19 mouse cellular contexts compared by ENCODE assay signal in the genomic region with DNA sequence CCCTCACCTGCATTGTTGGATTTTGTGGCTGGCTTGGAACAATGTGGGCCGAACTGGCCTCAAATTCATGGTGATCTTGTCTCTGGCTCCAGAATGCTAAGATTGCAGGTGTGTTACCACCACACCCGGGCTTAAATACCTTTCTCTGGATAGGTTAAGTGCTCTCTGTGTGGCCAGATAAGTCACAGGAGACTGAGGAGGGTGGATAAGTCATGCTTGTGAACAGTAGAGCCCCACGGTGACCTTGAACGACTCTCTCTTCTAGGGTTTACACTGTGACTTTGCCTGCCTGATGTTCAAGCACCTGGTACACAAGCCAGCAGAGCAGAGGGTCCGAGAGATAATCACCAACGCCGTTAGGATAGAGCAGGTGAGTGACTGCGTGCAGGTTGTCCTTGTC. TPM values are rescaled to one million over a fixed set of nuclear protein-coding genes. Genes with fewer than 3 reads are reported as not detected.
DNase-seq lines count a peak whose midpoint lies in the region; ATAC-seq and TF ChIP-seq lines count a peak whose summit lies in the region.
"Had no signal": no experiment of that assay in that cellular context is flagged by ENCODE, and none has a peak within 500 bp of the region (broad histone marks: within the 10 kb centered on the region; RNA-seq: fewer than 3 reads in every experiment).

No protein-coding gene starts in this region.

- peak; percentile 7 for DNase-seq in adrenal gland, postnatal 14 days
- no peak for DNase-seq in adrenal gland, postnatal 25 days
- no peak for DNase-seq in intestine, embryonic 14.5 days (ENCODE audit: low spot score)
- DNase-seq in kidney, adult 8-10 months, result no peak
- DNase-seq in hindbrain, embryonic 14.5 days (ENCODE audit: low spot score), result no peak
- DNase-seq: adrenal gland, adult 2 months; cerebellum, adult 2 months; gastrocnemius, postnatal 25 days; layer of hippocampus, postnatal 36 days; lung, postnatal 10 days; right cerebral cortex, adult 18-20 months had no signal

- WGBS in intestine, embryonic 14.5 days, result 77% methylated on average over 8 of the region's 8 CpGs
- 82% methylated on average over 8 of the region's 8 CpGs for WGBS in intestine, embryonic 16.5 days
- WGBS in limb, embryonic 13.5 days, result 85% methylated on average over 8 of the region's 8 CpGs
- WGBS in hindbrain, embryonic 14.5 days, result 89% methylated on average over 8 of the region's 8 CpGs

- H3K27me3 ChIP-seq in intestine, embryonic 14.5 days (replicated peaks; ENCODE audit: control insufficient read depth, insufficient read depth, low read length), result no peaks in the 10 kb centered on the region
- no peaks in the 10 kb centered on the region for H3K27me3 ChIP-seq in intestine, embryonic 16.5 days (replicated peaks; ENCODE audit: control insufficient read depth, insufficient read depth, low read length)
- no peaks in the 10 kb centered on the region for H3K27me3 ChIP-seq in ES-Bruce4 (ENCODE audit: control insufficient read depth, insufficient read depth, low read length, poor library complexity, severe bottlenecking)
- no peaks in the 10 kb centered on the region for H3K27me3 ChIP-seq in limb, embryonic 13.5 days
- no peaks in the 10 kb centered on the region for H3K27me3 ChIP-seq in hindbrain, embryonic 14.5 days (ENCODE audit: control insufficient read depth, insufficient read depth, low read length)
- H3K27me3 ChIP-seq: CH12.LX; embryonic facial prominence, embryonic 15.5 days; heart, embryonic 12.5 days; midbrain, embryonic 12.5 days had no signal

- peaks cover 45% of the 10 kb centered on the region for H3K36me3 ChIP-seq in intestine, embryonic 14.5 days (ENCODE audit: control insufficient read depth, insufficient read depth, low read length)
- no peaks in the 10 kb centered on the region; the same call in 1 of the 2 replicates for H3K36me3 ChIP-seq in intestine, embryonic 16.5 days (ENCODE audit: control insufficient read depth, insufficient read depth, low read length)
- peaks cover 51% of the 10 kb centered on the region for H3K36me3 ChIP-seq in ES-Bruce4 (ENCODE audit: control insufficient read depth, insufficient read depth, low read length, poor library complexity, severe bottlenecking)
- peaks cover 38% of the 10 kb centered on the region for H3K36me3 ChIP-seq in limb, embryonic 13.5 days
- peaks cover 6% of the 10 kb centered on the region; the same call in 1 of the 2 replicates for H3K36me3 ChIP-seq in hindbrain, embryonic 14.5 days (replicated peaks; ENCODE audit: control insufficient read depth, insufficient read depth)

- H3K4me3 ChIP-seq in intestine, embryonic 14.5 days (ENCODE audit: low read depth, low read length), result no peak overlapping the region
- H3K4me3 ChIP-seq in intestine, embryonic 16.5 days (ENCODE audit: low read length), result no peak overlapping the region
- no peak overlapping the region for H3K4me3 ChIP-seq in ES-Bruce4 (ENCODE audit: low read depth, low read length)
- H3K4me3 ChIP-seq in limb, embryonic 13.5 days, result no peak overlapping the region
- no peak overlapping the region for H3K4me3 ChIP-seq in hindbrain, embryonic 14.5 days (replicated peaks; ENCODE audit: low read length)
- H3K4me3 ChIP-seq: embryonic facial prominence, embryonic 15.5 days; heart, embryonic 12.5 days had no signal

- H3K27ac ChIP-seq in intestine, embryonic 14.5 days (ENCODE audit: low read depth), result no peak overlapping the region
- no peak overlapping the region for H3K27ac ChIP-seq in intestine, embryonic 16.5 days (ENCODE audit: low read length)
- peak overlapping the region; percentile 47; the same call in 1 of the 2 replicates for H3K27ac ChIP-seq in ES-Bruce4 (ENCODE audit: insufficient read depth, low read length)
- H3K27ac ChIP-seq in limb, embryonic 13.5 days, result no peak overlapping the region
- no peak overlapping the region for H3K27ac ChIP-seq in hindbrain, embryonic 14.5 days
- H3K27ac ChIP-seq: embryonic facial prominence, embryonic 15.5 days had no signal

- no peaks in the 10 kb centered on the region for H3K9me3 ChIP-seq in intestine, embryonic 14.5 days (ENCODE audit: control insufficient read depth, low read length)
- H3K9me3 ChIP-seq in intestine, embryonic 16.5 days (ENCODE audit: control insufficient read depth, low read length), result no peaks in the 10 kb centered on the region
- H3K9me3 ChIP-seq in ES-Bruce4 (replicated peaks; ENCODE audit: control insufficient read depth, insufficient read depth, low read length, poor library complexity, severe bottlenecking), result no peaks in the 10 kb centered on the region
- H3K9me3 ChIP-seq in limb, embryonic 13.5 days, result no peaks in the 10 kb centered on the region
- H3K9me3 ChIP-seq in hindbrain, embryonic 14.5 days (ENCODE audit: control insufficient read depth, low read length), result no peaks in the 10 kb centered on the region
- H3K9me3 ChIP-seq: embryonic facial prominence, embryonic 15.5 days; heart, embryonic 12.5 days; midbrain, embryonic 12.5 days had no signal

- no peak for ATAC-seq in intestine, embryonic 14.5 days (replicated peaks; ENCODE audit: low FRiP score, low TSS enrichment, low read depth)
- no peak for ATAC-seq in intestine, embryonic 16.5 days
- no peak for ATAC-seq in limb, embryonic 13.5 days (ENCODE audit: low FRiP score, low read depth)
- no peak for ATAC-seq in hindbrain, embryonic 14.5 days (ENCODE audit: low FRiP score)

- H3K4me1 ChIP-seq in intestine, embryonic 14.5 days (replicated peaks; ENCODE audit: control insufficient read depth, insufficient read depth, low read length), result peaks cover 11% of the 10 kb centered on the region
- peaks cover 15% of the 10 kb centered on the region for H3K4me1 ChIP-seq in intestine, embryonic 16.5 days (ENCODE audit: control insufficient read depth, insufficient read depth, low read length)
- H3K4me1 ChIP-seq in ES-Bruce4 (ENCODE audit: control insufficient read depth, insufficient read depth, low read length), result no peaks in the 10 kb centered on the region
- H3K4me1 ChIP-seq in limb, embryonic 13.5 days, result peaks cover 46% of the 10 kb centered on the region
- H3K4me1 ChIP-seq in hindbrain, embryonic 14.5 days (replicated peaks; ENCODE audit: control insufficient read depth, insufficient read depth, low read length), result peaks cover 12% of the 10 kb centered on the region

- peak overlapping the region; percentile 18; the same call in 1 of the 2 replicates for H3K9ac ChIP-seq in intestine, embryonic 14.5 days (ENCODE audit: low read length)
- H3K9ac ChIP-seq in intestine, embryonic 16.5 days (ENCODE audit: low read depth, low read length), result no peak overlapping the region
- H3K9ac ChIP-seq in ES-Bruce4 (ENCODE audit: low read depth, poor library complexity, severe bottlenecking), result no peak overlapping the region
- peak overlapping the region; percentile 50 for H3K9ac ChIP-seq in limb, embryonic 13.5 days
- H3K9ac ChIP-seq in hindbrain, embryonic 14.5 days, result no peak overlapping the region
- H3K9ac ChIP-seq: embryonic facial prominence, embryonic 15.5 days had no signal

- no peak for TF ChIP-seq CTCF in ES-Bruce4 (IDR thresholded peaks at IDR 0.05; ENCODE audit: low read depth, low read length)

- no peak overlapping the region for H3K4me2 ChIP-seq in intestine, embryonic 14.5 days (ENCODE audit: low read length)
- H3K4me2 ChIP-seq in intestine, embryonic 16.5 days (ENCODE audit: low read depth, low read length), result no peak overlapping the region
- no peak overlapping the region; the same call in 1 of the 2 replicates for H3K4me2 ChIP-seq in limb, embryonic 13.5 days (replicated peaks)
- H3K4me2 ChIP-seq in hindbrain, embryonic 14.5 days (replicated peaks), result no peak overlapping the region
- H3K4me2 ChIP-seq: embryonic facial prominence, embryonic 15.5 days had no signal

- TF ChIP-seq EP300 in ES-Bruce4 (IDR thresholded peaks at IDR 0.05; ENCODE audit: insufficient read depth, low read depth, low read length), result no peak

- no peak for TF ChIP-seq POLR2A in ES-Bruce4 (IDR thresholded peaks at IDR 0.05; ENCODE audit: insufficient read depth, low read length)

RNA-seq across cellular contexts. Expression of gene Rrm2, which starts 4.4 kb away (rescaled TPM):
- 42.1 and 56.4 TPM in 2 replicates for total RNA-seq in adrenal gland, postnatal 14 days (2021)
- 26.7 and 30.0 TPM in 2 replicates for total RNA-seq in adrenal gland, postnatal 25 days (2021)
- 160 and 162 TPM in 2 replicates for polyA plus RNA-seq in intestine, embryonic 14.5 days (2014; fragmentation: Nextera tagmentation; extraction: Ambion mirVana)
- polyA plus RNA-seq in intestine, embryonic 16.5 days (2015; fragmentation: Nextera tagmentation; extraction: Ambion mirVana), result 122 and 147 TPM in 2 replicates
- polyA plus RNA-seq in ES-Bruce4 (2011; ENCODE audit: insufficient read depth, insufficient read length, low read depth, missing spikeins), result 297 and 319 TPM in 2 replicates
- polyA plus RNA-seq in limb, embryonic 13.5 days (2015; fragmentation: Nextera tagmentation; extraction: Ambion mirVana), result 235 TPM in 2 replicates
- 42.8 and 52.5 TPM in 2 replicates for polyA plus RNA-seq in hindbrain, embryonic 14.5 days (2014; fragmentation: Nextera tagmentation; extraction: Ambion mirVana)

RNA-seq across cellular contexts. Expression of gene Cys1, which starts 30.8 kb away (rescaled TPM):
- total RNA-seq in adrenal gland, postnatal 14 days (2021), result 3.5 and 3.9 TPM in 2 replicates
- 2.5 and 5.0 TPM in 2 replicates for total RNA-seq in adrenal gland, postnatal 25 days (2021)
- polyA plus RNA-seq in intestine, embryonic 14.5 days (2014; fragmentation: Nextera tagmentation; extraction: Ambion mirVana), result 2.1 and 2.6 TPM in 2 replicates
- 1.4 and 2.1 TPM in 2 replicates for polyA plus RNA-seq in intestine, embryonic 16.5 days (2015; fragmentation: Nextera tagmentation; extraction: Ambion mirVana)
- not detected in 2 replicates for polyA plus RNA-seq in ES-Bruce4 (2011; ENCODE audit: insufficient read depth, insufficient read length, low read depth, missing spikeins)
- 3.2 and 4.4 TPM in 2 replicates for polyA plus RNA-seq in limb, embryonic 13.5 days (2015; fragmentation: Nextera tagmentation; extraction: Ambion mirVana)
- polyA plus RNA-seq in hindbrain, embryonic 14.5 days (2014; fragmentation: Nextera tagmentation; extraction: Ambion mirVana), result 2.3 and 2.6 TPM in 2 replicates
- total RNA-seq: CH12.LX; hematopoietic stem cell, adult 5-6 weeks had no signal

Comparison
In these comparisons a context has a peak if more than half of its experiments do, and no peak if none do; other contexts are left out.
1. H3K9ac ChIP-seq: peak in intestine, embryonic 14.5 days (single experiment) and limb, embryonic 13.5 days (single experiment); none in intestine, embryonic 16.5 days (single experiment), ES-Bruce4 (single experiment) and hindbrain, embryonic 14.5 days (single experiment).